Mouse (Mus musculus) right cerebral cortex, postnatal 4 days (tissue): ENCODE measurements around the gene Zfr2.
A peak's percentile ranks its signal among the peaks of the same experiment; 100 is the strongest.

Experiments
- DNase-seq: peaks from one replicate; pipeline ENCODE4 v3.0.0-alpha.2; 2022

Gene Zfr2

GRCm38 (mm10) chr10:81288601-81289000, 55.6 kb downstream of the Zfr2 start:
- DNase-seq = peak; percentile 64

GRCm38 (mm10) chr10:81289278-81289677, 56.3 kb downstream of the Zfr2 start:
- peak; percentile 71 for DNase-seq

- DNase-seq = no peak
Observed at GRCm38 (mm10) chr10:81289811-81290210, 56.9 kb downstream of the Zfr2 start.

- peak; percentile 44 for DNase-seq
Observed at GRCm38 (mm10) chr10:81290698-81291460, 57.9 kb downstream of the Zfr2 start.

GRCm38 (mm10) chr10:81291511-81292104, 58.7 kb downstream of the Zfr2 start, which contains the start of gene Tjp3:
Gene Tjp3 (minus strand): TSS chr10:81291581.
- DNase-seq = no peak

GRCm38 (mm10) chr10:81292554-81293333, 59.8 kb downstream of the Zfr2 start, which contains the start of gene Pip5k1c:
Gene Pip5k1c (plus strand): TSS chr10:81292963.
- peak; percentile 99 for DNase-seq

GRCm38 (mm10) chr10:81293334-81294030, 60.5 kb downstream of the Zfr2 start:
- no peak for DNase-seq

- no peak for DNase-seq
Observed at GRCm38 (mm10) chr10:81294442-81294841, 61.5 kb downstream of the Zfr2 start.

- no peak for DNase-seq
Observed at GRCm38 (mm10) chr10:81295185-81295584, 62.2 kb downstream of the Zfr2 start.

GRCm38 (mm10) chr10:81297246-81297645, 64.3 kb downstream of the Zfr2 start:
- no peak for DNase-seq

- DNase-seq = no peak
Observed at GRCm38 (mm10) chr10:81297845-81298244, 64.9 kb downstream of the Zfr2 start.

GRCm38 (mm10) chr10:81298369-81299100, 65.6 kb downstream of the Zfr2 start:
- DNase-seq = no peak

GRCm38 (mm10) chr10:81299585-81300351, 66.8 kb downstream of the Zfr2 start:
- DNase-seq = no peak

GRCm38 (mm10) chr10:81300352-81300907, 67.5 kb downstream of the Zfr2 start:
- DNase-seq = no peak

- no peak for DNase-seq
Observed at GRCm38 (mm10) chr10:81301321-81301720, 68.4 kb downstream of the Zfr2 start.
